Mouse (Mus musculus): ENCODE measurements around the gene Col13a1.

The Col13a1 gene

GRCm38 (mm10) chr10:61968003-61968553, 10.8 kb downstream of the Col13a1 start:
- in situ Hi-C loops (cut with MboI) = no loop called here

- in situ Hi-C loops (cut with MboI) = no loop called here
These were observed 11.7 kb downstream of the Col13a1 start for GRCm38 (mm10) chr10:61967207-61967606.

GRCm38 (mm10) chr10:61965386-61965841, 13.5 kb downstream of the Col13a1 start:
- in situ Hi-C loops (cut with MboI) = no loop called here

- in situ Hi-C loops (cut with MboI) = no loop called here
These were observed 22.2 kb downstream of the Col13a1 start for GRCm38 (mm10) chr10:61956718-61957117.

- in situ Hi-C loops (cut with MboI) = no loop called here
These were observed 25.0 kb downstream of the Col13a1 start for GRCm38 (mm10) chr10:61953916-61954315.

- in situ Hi-C loops (cut with MboI) = no loop called here
These were observed 29.4 kb downstream of the Col13a1 start for GRCm38 (mm10) chr10:61949542-61949941.

GRCm38 (mm10) chr10:61944386-61944785, 34.5 kb downstream of the Col13a1 start:
- in situ Hi-C loops (cut with MboI) = no loop called here

GRCm38 (mm10) chr10:61943480-61943879, 35.4 kb downstream of the Col13a1 start:
- in situ Hi-C loops (cut with MboI) = no loop called here

GRCm38 (mm10) chr10:61942719-61943118, 36.2 kb downstream of the Col13a1 start:
- in situ Hi-C loops (cut with MboI) = no loop called here

GRCm38 (mm10) chr10:61936211-61937121, 42.4 kb downstream of the Col13a1 start:
- in situ Hi-C loops (cut with MboI) = no loop called here

GRCm38 (mm10) chr10:61931678-61932077, 47.2 kb downstream of the Col13a1 start:
- in situ Hi-C loops (cut with MboI) = no loop called here

GRCm38 (mm10) chr10:61929901-61930300, 49.0 kb downstream of the Col13a1 start:
- in situ Hi-C loops (cut with MboI) = no loop called here

GRCm38 (mm10) chr10:61928725-61929651, 49.9 kb downstream of the Col13a1 start:
- in situ Hi-C loops (cut with MboI) = no loop called here

GRCm38 (mm10) chr10:61925691-61926090, 53.2 kb downstream of the Col13a1 start:
- in situ Hi-C loops (cut with MboI) = no loop called here

GRCm38 (mm10) chr10:61920655-61921365, 58.1 kb downstream of the Col13a1 start:
- in situ Hi-C loops (cut with MboI) = no loop called here

GRCm38 (mm10) chr10:61919924-61920654, 58.8 kb downstream of the Col13a1 start:
- in situ Hi-C loops (cut with MboI) = no loop called here

GRCm38 (mm10) chr10:61919496-61919895, 59.4 kb downstream of the Col13a1 start:
- in situ Hi-C loops (cut with MboI) = no loop called here

- in situ Hi-C loops (cut with MboI) = no loop called here
These were observed 61.8 kb downstream of the Col13a1 start for GRCm38 (mm10) chr10:61917066-61917465.

GRCm38 (mm10) chr10:61911770-61912169, 67.1 kb downstream of the Col13a1 start:
- in situ Hi-C loops (cut with MboI) = no loop called here

GRCm38 (mm10) chr10:61909004-61909403, 69.9 kb downstream of the Col13a1 start:
- in situ Hi-C loops (cut with MboI) = no loop called here

GRCm38 (mm10) chr10:61906226-61906625, 72.7 kb downstream of the Col13a1 start:
- in situ Hi-C loops (cut with MboI) = no loop called here

Data from mature B cell (primary cell).